Mouse (Mus musculus): Measurements from ENCODE around the gene Snta1.

The Snta1 gene

DNA sequence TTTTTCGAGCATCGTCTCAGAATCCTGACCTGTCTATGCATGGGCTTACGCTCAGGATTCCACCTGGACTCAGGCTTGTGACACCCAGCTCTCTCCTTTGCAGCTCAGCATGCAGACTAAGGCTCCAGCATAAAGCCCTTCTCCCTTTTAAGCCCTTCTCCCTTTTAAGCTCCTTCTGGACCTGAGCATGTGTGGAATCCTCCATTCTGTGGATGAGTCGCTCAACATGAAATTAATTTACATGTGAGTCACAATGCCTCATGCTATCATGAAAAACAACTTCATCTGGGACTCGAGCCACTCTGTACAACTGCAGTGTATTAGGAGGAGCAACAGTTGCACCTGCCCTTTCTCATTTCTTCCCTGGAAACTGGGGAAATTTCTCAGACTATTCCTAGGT is 14.3 kb upstream of the Snta1 start:
- DNase-seq (ENCODE audit: low spot score): no peak

DNA sequence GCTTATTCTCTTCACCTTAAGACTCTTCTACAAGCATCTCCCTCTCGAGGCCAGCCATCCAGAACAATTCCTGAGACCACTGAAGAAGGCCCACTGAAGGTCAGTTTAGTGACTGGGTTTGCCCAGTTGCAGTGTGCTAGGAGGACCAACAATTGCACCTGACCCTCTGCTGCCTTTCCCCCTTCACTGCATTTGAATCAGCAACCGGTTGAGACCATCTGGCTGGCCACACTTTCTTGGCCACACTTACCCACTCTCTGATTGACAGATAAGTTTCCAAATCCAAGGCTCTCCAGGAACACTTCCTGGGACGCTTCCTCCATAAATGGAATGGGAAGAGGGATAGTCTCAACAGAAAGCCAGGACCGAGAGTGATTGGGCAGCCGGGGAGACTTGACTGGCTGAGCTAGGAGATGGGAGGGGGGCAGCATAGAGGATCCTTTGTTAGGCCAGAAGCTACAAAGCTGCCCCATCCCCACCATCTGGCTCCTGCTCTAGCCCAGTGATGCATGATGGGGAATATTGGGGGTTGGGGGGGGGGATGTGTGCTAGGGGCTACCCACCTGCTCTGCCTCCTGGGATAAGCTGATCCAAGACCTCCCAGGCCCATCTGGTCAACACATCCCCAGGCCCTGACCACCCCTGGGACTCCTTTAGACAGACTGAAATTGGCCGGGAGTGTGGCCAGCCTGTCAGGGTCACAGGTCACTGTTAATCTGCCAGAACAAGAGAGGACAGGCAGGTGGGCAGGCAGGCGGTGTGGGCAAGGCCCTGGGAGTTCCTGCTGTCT is 13.2 kb upstream of the Snta1 start:
- peak; percentile 85 for DNase-seq (ENCODE audit: low spot score)

DNA sequence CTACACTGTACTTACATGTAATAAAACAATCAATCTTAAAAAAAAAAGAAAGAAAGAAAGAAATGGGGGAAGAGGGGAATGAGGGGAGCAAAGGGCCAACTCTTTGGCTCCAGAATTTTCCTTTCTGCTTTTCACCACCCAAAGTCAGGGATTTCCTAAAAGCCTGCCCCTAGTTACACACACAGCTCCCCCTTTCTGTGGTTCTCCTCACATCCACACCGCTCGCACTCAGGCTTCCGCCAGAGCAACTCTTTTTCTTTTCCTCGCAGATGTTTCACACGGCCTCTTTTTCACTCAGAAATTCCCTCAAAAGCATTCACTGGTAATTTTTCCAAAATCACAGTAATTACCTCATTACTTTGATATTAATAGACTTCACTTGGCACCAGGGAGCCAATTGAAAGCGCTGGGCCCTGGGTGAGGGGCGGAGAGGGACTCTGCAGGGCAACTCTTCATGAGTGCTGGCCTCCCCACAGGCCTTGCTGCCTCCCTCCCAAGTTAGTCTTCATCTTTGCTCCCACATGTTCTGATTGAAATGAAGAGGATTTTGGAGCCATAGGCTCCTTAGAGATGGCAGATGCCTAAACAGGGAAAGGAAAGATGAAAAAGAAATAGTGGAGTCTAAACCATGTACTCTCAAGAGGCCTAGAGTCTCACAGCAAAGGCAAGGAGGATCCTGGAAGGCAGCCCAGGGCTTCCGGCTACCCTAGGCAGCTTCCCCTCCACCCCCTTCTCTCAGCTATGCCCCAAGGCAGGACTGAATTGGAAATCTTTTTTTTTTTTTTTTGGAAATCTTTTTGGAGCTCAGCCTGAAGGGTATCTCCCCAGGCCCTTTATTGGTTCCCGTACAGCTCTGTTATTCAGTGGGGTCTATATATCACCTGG is 12.0 kb upstream of the Snta1 start:
- no peak for DNase-seq (ENCODE audit: low spot score)

DNA sequence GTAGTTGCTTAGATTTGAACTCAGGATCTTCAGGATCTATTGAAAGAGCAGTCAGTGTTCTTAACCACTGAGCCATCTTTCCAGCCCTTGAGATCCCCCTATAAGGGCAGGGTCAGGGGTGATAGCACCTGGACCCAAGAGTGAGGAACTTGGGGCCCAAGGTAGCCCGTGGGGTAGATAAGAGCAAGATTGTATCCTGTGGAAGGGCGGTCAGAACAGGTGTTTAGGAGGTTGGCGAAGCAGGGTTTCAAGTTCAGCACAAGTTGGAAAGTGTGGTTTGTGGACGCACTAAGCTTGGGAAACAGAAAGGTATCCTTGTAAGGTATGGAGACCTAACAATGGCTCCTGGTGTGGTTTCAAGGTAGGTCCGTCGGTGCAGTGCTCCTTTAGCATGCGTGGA is 10.1 kb upstream of the Snta1 start:
- DNase-seq (ENCODE audit: low spot score): no peak

DNA sequence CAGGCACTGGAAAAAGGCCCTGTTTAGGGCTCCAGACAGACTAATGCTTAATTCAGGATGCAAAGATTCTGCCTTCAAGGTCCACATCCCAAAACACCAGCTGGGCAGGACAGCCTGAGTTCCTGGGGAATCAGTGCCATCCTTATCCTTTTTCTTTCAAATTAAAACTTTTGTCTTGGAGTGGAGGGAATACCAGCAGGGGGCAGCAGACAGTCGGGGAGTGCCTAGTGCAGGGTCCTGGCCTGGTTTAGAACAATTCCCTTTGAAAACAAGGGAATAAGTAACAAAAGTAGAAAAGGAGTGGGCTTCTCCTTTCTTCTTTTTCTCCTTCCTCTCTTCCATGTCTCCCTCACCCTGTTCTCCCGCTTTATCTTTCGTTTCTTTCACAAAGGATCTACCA is 9.2 kb upstream of the Snta1 start:
- DNase-seq (ENCODE audit: low spot score): peak; percentile 81

DNA sequence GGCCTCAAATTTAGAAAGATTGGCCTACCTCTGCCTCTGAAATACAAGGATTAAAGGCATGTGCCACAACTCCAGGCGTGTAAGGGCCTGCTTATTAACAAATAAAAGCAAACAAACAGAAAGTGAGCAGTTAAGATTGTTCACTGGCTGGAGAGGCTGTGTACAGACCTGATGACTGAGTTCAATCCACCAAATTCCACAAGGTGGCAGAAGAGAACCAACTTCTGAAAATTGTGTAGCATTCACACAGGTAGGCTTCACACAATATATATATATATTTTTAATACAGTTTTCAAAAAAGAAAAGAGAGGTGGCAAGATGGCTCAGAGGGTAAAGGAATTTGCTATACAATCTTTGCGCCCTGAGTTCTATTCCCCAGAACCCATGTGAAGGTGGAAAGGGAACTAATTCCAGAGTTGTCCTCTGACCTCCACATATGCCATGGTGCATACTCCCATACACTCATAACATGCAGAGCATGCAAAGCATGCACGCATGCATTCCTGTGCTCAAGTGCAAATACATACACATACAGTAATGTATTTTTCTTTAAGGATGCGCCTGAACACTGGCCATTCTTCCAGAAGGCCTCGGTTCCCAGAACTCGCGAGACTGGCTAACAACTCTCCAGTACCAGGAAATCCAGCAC is 4.2 kb upstream of the Snta1 start:
- DNase-seq (ENCODE audit: low spot score): peak; percentile 69

DNA sequence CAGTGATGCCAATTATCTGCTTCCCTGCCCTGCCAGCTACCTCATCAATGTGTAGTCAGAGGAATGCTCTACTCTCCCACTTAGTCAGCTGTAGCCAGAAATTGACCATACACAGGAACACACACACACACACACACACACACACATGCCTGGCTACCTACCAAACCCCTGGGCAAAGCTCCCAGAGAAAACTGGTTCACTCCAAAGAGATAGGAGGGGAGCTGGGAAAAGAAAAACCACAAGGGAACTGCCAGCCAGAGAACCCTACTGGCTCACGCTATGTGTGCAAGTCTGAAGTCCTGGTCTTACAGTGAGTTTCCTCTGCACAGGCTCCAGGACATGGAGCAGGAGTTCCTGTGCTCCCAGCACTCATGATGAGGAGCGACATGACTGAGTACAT is 2.5 kb upstream of the Snta1 start:
- no peak for DNase-seq (ENCODE audit: low spot score)

DNA sequence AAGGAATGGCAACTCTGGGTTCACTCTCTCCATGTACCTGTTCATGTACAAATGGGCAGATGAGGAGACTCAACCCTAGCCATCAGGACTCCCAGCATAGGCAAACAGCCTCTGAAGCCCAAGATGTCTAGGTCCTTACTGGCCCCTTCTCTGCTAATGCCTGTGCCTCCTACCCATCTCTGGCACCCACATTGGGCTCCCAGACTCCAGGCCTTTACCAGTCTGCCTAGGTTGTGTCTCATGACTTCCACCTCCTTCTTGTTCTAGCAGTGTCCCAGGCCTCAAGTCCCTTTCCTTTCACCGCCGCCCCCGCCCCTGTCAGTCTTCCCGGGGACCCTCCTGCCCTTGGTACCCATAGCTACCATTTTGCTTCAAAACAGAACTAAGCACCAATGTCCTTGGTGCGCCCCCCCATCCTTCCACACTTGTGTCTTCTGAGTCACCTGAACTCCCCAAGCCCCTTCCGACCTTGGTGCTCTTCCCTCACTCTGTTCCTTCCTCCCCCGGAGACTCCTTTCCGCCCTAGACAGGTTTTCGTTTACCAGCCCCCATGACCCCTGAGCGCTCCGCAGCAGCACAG is 746 bp downstream of the Snta1 start:
- no peak for DNase-seq (ENCODE audit: low spot score)

DNA sequence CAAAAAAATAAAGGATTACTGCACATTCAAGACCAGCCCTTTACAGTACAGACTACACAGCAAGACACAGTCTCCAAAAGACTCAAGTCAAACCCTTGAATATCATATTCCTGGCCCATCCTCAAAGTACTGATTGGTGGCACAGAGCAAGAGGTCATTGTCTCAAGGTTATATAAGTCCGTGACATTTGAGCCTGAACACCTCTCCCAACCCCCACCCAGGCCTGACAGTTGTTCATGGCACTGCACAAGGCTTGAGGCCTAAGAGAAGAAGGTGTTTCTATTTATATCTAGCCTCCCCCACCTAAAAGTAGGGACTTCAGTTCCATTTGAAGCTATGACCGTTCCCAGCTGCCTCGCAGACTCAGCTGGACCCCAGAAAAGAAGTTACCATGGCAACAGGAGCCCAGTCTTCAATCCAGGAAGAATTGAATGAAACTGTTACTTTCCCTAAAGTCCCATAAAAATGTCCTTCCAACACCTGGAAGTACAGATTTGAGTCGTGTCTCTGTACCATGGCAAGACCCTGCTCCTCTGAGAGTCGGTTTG is 2.4 kb downstream of the Snta1 start:
- no peak for DNase-seq (ENCODE audit: low spot score)

DNA sequence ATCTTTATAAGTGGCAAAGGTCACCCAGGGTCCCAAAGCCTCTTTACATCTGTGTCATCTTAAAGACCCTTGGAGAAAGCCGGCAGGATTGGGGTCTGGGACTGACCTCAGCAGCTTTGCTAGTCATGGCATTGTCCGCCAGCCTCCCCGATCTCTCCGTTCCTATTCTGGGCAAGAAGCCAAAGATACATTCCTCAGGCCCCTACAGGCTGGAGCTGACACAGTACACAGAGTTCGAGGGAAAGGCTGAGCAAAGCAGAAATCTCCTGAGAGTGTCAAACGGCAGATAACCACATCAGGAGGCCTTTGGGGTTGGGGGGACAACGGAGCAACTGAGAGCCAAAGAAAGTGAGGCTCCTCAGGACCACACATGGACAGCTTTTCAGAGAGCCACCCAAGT is 5.1 kb downstream of the Snta1 start:
- peak; percentile 29 for DNase-seq (ENCODE audit: low spot score)

DNA sequence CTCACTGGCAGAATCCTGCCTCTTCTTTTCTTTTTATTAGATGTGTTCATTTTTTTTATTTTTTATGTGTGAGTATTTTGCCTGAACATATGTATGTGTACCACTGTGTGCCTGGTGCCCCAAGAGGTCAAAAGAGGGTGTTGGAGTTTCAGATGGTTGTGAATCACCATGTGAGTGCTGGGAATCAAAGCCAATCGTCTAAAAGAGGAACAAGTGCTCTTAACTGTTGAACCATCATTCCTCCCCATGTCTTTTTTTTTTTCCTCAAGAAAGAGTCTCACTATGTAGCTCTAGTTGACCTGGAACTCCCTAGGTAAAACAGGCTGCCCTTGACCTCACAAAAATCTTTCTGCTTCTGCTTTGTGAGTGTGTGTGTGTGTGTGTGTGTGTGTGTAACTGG is 5.9 kb downstream of the Snta1 start:
- no peak for DNase-seq (ENCODE audit: low spot score)

DNA sequence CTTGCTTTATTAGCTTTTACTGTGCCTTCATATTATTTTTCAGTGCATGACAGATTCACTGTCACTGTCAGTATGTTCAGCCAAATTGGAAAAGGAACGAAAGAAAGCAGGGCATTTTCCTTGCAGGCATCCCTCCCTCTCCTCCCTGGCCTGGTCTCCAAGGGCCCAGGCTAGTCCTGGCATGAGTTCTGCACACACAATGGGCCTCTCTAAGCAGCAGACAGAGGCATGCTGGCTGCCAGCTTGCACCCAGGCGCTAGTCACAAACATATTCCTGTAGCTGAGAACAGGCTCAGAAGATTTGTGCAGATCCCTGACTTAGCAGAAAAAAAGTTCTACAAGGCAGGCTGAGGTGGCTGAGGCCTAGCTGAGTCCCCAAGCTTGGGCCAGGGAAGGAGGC is 8.6 kb downstream of the Snta1 start:
- no peak for DNase-seq (ENCODE audit: low spot score)

DNA sequence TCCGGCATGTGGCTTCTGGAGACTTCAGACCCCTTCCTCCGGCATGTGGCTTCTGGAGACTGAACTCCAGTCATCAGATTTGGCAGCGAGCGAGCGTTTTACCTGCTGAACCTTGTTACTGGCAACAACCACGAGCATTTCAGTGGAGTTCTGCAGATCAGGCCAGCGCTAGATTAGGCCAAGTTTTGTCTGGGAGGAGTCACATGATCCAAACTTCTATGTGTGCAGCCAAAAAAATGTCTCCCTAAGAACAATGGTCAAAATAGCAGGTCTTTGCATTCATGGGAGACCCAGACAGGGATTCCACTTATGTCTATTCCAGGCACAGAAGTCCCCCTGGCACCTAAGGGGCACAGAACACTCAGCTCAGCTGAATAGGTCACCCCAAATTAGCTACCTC is 9.6 kb downstream of the Snta1 start:
- no peak for DNase-seq (ENCODE audit: low spot score)

DNA sequence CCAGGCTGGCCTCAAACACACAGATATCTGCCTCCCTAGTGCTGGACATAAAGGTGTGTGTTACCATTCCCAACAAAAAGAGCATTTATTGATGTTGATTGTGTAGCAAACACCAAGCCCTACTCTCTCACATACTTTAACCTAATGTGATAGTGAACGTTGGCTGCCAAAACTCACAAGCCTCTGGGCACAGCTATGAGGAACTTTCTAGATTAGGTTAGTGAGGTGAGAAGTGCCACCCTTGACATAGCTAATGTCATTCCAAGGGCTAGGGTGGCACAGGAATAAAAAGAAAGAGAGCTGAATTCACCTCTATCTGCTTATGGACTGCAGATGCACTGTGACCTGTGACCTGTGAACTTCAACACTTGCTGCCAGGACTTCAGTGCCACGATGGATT is 11.4 kb downstream of the Snta1 start:
- DNase-seq (ENCODE audit: low spot score): no peak

DNA sequence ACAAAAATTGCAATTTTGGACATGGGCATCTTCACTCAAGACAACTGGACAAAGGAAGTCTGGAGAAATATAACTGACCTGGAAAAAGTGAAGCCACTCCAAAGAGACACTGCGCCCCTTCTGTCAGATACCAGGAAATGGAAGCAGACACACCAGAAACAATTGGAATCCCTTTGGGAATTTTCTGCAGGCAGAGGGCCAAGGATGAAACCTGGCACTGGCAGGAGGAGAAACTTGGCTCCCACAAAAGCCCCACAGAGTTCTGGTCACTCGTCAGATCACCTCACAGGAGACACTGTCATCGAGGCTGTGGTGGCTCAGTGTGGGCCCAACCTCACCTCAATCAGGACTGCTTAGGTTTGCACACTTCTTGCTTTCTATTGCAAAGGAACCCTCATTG is 13.3 kb downstream of the Snta1 start:
- no peak for DNase-seq (ENCODE audit: low spot score)

DNA sequence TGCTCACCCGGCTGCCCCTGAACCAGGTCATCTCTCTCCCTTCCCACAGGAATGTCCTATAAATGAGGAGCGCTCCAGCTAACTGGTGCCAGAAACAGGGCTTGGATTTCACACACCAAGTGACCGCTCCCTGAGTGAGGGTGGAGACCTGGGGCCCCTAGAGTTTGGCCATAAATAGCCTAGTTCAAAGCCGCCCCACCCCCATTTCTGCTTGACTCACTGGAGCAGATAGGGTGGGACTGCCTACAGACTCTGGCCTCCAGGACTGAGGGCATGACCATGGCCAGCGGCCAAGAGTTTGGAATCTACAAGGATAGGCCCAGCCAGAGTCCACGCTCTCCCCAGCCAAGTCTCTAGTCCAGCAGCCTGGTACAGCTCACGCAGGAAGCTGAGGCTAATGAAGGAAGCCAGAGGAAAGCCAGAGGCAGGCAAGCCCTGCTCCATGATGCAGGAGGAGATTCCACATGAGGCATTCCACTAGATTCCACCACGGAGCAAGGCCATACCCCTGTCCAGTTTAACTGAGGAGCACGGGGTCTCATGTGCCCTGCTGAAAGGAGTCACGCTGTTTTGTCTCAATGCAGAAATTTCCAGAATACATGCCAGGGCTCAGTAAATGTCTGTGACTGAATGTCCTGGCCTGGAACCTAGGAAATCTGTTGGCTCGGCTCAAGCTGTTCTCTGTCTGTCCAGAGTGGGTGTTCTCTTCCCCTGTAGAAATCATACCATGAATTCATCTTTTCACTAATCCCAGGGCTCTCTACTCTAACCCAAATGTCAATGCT is 17.5 kb downstream of the Snta1 start:
- DNase-seq (ENCODE audit: low spot score): no peak

DNA sequence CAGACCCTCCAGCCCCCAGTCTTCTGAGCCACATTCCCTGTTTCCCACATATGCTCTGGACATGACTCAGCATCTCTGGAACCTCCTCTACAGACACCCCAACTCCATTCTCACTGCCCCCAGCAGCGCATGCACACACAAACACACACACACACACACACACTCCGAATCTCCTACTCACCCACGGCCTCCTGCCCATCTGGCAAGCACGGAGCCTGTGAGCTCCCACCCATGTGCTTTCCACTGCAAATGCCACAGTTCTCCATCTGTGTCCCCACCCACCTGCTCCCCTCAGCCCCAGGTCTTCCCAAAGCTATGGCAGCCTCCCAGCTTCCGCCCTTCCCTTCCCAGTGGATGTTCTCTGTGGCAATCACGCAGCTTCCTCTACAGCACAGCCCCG is 28.8 kb downstream of the Snta1 start:
- no peak for DNase-seq (ENCODE audit: low spot score)

DNA sequence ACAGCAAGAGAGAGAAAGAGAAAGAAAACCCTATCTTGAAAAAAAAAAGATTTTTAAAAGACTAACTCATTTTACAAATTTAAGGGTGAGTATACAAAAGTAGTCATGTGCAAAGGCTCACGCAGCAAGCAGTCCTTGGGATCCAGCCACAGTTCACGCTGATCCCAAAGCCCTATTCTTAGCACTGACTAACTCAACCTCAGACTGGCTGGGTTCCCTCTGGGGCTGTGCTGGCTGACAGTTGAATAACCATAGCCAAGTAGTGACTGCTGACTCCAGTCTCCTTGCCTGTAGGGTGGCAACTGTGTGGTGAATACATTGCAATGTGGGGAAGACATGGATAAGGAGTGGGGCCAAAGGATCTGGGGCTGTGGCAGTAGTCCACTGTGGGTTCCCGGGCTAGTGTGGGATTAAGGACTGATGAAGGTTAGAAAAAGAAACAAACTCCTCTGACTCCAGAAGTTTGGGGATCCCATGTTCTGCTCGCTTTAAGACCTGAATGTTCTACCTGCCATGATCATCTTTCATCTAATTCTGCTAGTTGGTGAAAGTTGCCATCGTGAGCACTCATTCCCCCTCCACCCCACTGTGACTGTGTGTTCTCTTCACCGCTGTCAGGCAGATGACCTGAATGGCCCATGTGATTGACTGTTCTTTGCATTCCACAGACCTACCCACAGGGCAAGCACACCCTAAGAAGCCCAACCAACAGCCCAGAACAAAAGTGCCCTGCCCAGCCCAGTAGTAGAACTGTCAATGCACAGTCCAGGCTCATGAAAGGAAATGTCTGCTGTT is 32.9 kb downstream of the Snta1 start:
- no peak for DNase-seq (ENCODE audit: low spot score)

DNA sequence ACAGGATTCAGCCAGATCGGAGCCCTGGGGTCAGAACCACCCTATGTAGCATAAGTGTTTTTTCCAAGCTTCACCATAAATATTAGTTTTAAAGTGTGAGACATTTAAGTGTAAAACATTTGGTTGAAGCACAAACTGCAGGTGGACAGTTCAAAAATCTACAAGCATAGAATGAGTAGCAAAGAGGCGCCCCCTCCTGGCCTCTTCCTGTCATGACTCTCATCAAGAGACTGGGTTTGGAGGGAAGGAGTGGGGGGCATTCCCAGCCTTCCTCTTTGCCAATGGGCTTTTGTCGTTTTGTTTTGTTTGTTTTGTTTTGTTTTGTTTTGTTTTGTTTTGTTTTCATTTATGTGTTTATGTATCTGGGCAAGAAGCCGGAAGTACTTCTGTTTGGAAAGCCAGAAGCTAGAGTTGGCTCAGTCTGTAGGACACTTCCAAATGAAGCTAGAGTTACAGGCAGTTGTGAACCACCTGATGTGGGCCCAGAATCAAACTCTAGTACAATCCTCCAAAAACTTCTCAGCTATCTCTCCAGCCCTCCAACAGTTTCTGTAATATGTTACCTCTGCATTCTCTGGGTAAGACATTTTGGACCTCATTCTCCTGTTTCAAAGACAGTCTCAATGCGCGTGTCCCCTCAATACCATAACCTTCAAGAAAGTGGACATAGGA is 33.8 kb downstream of the Snta1 start:
- peak; percentile 58 for DNase-seq (ENCODE audit: low spot score)

All from embryo, embryonic 10 days (tissue).